Mouse (Mus musculus) central nervous system, embryonic 11.5 days (tissue): Measurements from ENCODE around the gene Psmb8. TPM values are rescaled to one million over a fixed set of nuclear protein-coding genes. Genes with fewer than 3 reads are reported as not detected.

Experiments used
- polyA plus RNA-seq: library from polyadenylated mRNA; depleted of rRNA; stranded (reverse); fragments of >200 nt; gene quantifications from 2 replicates; pipeline ENCODE4 v1.2.3, GENCODE M21; 2012; rRNA removed

Gene Psmb8
- 2.1 and 2.8 TPM in 2 replicates for polyA plus RNA-seq

GRCm38 (mm10) chr17:34196941-34197894, at the start of gene Psmb8:
TSS of gene Psmb8 (plus strand) at chr17:34197721.

GRCm38 (mm10) chr17:34152923-34153322, 44.6 kb upstream of the Psmb8 start, which contains the start of gene H2-DMb1:
TSS of gene H2-DMb1 (plus strand) at chr17:34153072.

DNA sequence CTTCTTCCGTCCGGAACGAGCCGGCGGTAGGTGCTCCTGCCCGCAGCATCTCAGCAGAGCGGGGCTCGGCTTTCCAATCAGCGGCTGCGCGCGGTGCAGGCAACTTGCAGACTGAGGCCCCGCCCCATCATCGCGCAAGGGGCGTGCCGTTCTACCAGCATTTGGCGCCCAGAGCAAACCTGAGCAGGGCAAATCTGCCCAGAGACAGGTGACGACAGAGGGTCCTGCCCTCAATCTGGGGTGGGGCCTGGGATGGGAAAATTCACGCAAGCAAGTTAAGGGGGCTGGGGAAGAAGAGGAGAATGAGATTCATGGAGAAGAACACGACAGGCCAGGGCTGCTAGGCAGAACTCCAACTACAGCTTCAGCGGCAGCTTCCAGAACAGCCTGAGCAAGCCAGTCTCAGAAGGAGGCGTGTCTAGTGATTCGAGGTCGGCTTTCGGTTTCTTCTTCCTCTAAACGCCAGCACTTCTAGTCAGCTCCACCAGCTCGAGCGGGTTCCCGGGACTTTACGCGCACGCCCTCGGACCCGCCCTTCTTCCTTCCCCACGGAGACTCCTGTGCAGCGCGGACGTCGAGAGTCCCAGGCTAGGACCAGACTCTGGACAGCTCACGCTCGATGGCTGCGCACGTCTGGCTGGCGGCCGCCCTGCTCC, 10.1 kb upstream of the Psmb8 start, which contains the start of the genes Tap1 and Psmb9:
TSS of gene Tap1 (plus strand) at position 293 of the 656 bp plus-strand sequence.
TSS of gene Psmb9 (minus strand) at position 504 of the 656 bp plus-strand sequence.

GRCm38 (mm10) chr17:34203444-34203843, 5.9 kb downstream of the Psmb8 start, which contains the start of gene Tap2:
TSS of gene Tap2 (plus strand) at chr17:34203527.

DNA sequence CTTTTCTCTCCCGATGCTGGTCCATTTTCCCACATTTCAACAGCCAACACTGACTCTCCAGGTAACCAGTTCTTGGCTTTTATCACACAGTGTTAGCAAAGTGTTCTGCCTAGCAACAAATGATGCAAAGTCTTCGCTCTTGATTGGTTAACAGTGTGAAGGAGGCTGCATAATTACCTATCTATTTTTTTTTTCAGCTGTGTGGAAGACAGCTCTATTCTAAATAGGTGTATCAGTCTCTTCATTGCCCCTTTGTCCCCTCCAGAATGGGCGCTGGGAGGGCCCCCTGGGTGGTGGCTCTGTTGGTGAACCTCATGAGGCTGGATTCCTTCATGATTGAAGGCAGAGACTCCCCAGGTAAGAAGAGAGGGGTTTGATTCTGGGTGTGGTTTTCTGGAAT, 41.2 kb downstream of the Psmb8 start, which contains the start of gene H2-Ob:
TSS of gene H2-Ob (plus strand) at position 198 of the 400 bp plus-strand sequence.

Other genes with a start within 250 kb of the Psmb8 start
- 4.3 and 4.7 TPM in 2 replicates for gene B3galt4, start 246.2 kb upstream of the Psmb8 start, polyA plus RNA-seq
- gene Vps52, start 241.9 kb upstream of the Psmb8 start, polyA plus RNA-seq, result 44.6 and 48.5 TPM in 2 replicates
- gene Rps18, start 241.7 kb upstream of the Psmb8 start, polyA plus RNA-seq, result 1,239 and 1,610 TPM in 2 replicates
- gene H2-K1, start 197.4 kb upstream of the Psmb8 start, polyA plus RNA-seq, result 26.7 and 37.4 TPM in 2 replicates
- 55.3 and 116 TPM in 2 replicates for gene Ring1, start 173.0 kb upstream of the Psmb8 start, polyA plus RNA-seq
- 96.6 and 160 TPM in 2 replicates for gene H2-Ke6, start 169.7 kb upstream of the Psmb8 start, polyA plus RNA-seq
- gene Slc39a7, start 166.0 kb upstream of the Psmb8 start, polyA plus RNA-seq, result 118 and 126 TPM in 2 replicates
- 70.8 and 149 TPM in 2 replicates for gene Rxrb, start 165.9 kb upstream of the Psmb8 start, polyA plus RNA-seq
- 7.9 and 11.4 TPM in 2 replicates for gene Col11a2, start 158.3 kb upstream of the Psmb8 start, polyA plus RNA-seq
- 0.30 and 0.45 TPM in 2 replicates for gene H2-Oa, start 105.4 kb upstream of the Psmb8 start, polyA plus RNA-seq
- 5.2 and 6.9 TPM in 2 replicates for gene H2-DMa, start 78.2 kb upstream of the Psmb8 start, polyA plus RNA-seq
- gene Brd2, start 75.1 kb upstream of the Psmb8 start, polyA plus RNA-seq, result 188 and 203 TPM in 2 replicates
- 0.04 and 0.15 TPM in 2 replicates for gene H2-DMb2, start 54.4 kb upstream of the Psmb8 start, polyA plus RNA-seq
- 0.34 and 0.46 TPM in 2 replicates for gene H2-DMb1, start 44.6 kb upstream of the Psmb8 start, polyA plus RNA-seq
- 0.89 and 1.6 TPM in 2 replicates for gene Tap1, start 10.2 kb upstream of the Psmb8 start, polyA plus RNA-seq
- 0.78 and 0.89 TPM in 2 replicates for gene Psmb9, start 10.0 kb upstream of the Psmb8 start, polyA plus RNA-seq
- 0.62 and 1.1 TPM in 2 replicates for gene Tap2, start 5.8 kb downstream of the Psmb8 start, polyA plus RNA-seq
- gene H2-Ob, start 41.2 kb downstream of the Psmb8 start, polyA plus RNA-seq, result not detected in 2 replicates
- gene H2-Ab1, start 60.0 kb downstream of the Psmb8 start, polyA plus RNA-seq, result 2.3 and 2.9 TPM in 2 replicates
- 0.07 and 0.08 TPM in 2 replicates for gene H2-Aa, start 90.1 kb downstream of the Psmb8 start, polyA plus RNA-seq
- 0.67 and 0.79 TPM in 2 replicates for gene H2-Eb1, start 108.1 kb downstream of the Psmb8 start, polyA plus RNA-seq
- gene H2-Eb2, start 127.9 kb downstream of the Psmb8 start, polyA plus RNA-seq, result 0.01 and 0.02 TPM in 2 replicates
- 0.05 and 0.06 TPM in 2 replicates for gene Btnl2, start 157.1 kb downstream of the Psmb8 start, polyA plus RNA-seq
- gene Btnl1, start 179.4 kb downstream of the Psmb8 start, polyA plus RNA-seq, result not detected in 2 replicates
- gene BC051142, start 201.1 kb downstream of the Psmb8 start, polyA plus RNA-seq, result 4.8 and 7.0 TPM in 2 replicates